Mouse (Mus musculus): Measurements from ENCODE around the gene Gm7145. TPM values are rescaled to one million over a fixed set of nuclear protein-coding genes. Genes with fewer than 3 reads are reported as not detected.
"Not testable (repeated sequence)": the region's sequence is repeated elsewhere in the genome, so short reads cannot be mapped to it uniquely, and the experiment has no call there.

Gene Gm7145
- not detected for total RNA-seq (2021)
- long read RNA-seq, experiment 1: 0 reads
- long read RNA-seq, experiment 2: 0 reads

- no peak for DNase-seq (ENCODE audit: low spot score in 2 of 2)
Observed at GRCm38 (mm10) chr1:117965639-117966038, at the start of gene Gm7145. Gene Gm7145 (plus strand): TSS chr1:117965939.

- not testable (repeated sequence) for DNase-seq (ENCODE audit: low spot score in 2 of 2)
Observed at GRCm38 (mm10) chr1:117927715-117928114, 38.0 kb upstream of the Gm7145 start, which contains the start of gene Gm28168. Gene Gm28168 (plus strand): TSS chr1:117928015.

GRCm38 (mm10) chr1:118003876-118004275, 38.1 kb downstream of the Gm7145 start:
- DNase-seq (ENCODE audit: low spot score in 2 of 2): not testable (repeated sequence)

- not testable (repeated sequence) for DNase-seq (ENCODE audit: low spot score in 2 of 2)
Observed at GRCm38 (mm10) chr1:118012736-118013135, 47.0 kb downstream of the Gm7145 start.

Other genes starting within 250 kb of the Gm7145 start
- not detected for gene B020011L13Rik, start 184.8 kb upstream of the Gm7145 start, total RNA-seq (2021)
- not detected for gene Gm28360, start 135.9 kb upstream of the Gm7145 start, total RNA-seq (2021)
- not detected for gene Gm28168, start 37.9 kb upstream of the Gm7145 start, total RNA-seq (2021)
- gene Gm29106, start 210.6 kb downstream of the Gm7145 start, total RNA-seq (2021): not detected